Mouse (Mus musculus) splenic B cell, adult 2 months (primary cell): ENCODE measurements around the gene Btbd35f10.
"Not testable (repeated sequence)": the region's sequence is repeated elsewhere in the genome, so short reads cannot be mapped to it uniquely, and the experiment has no call there.

ENCODE experiments used
- DNase-seq: peaks from one replicate; pipeline ENCODE4 v3.0.0-alpha.2; 2011; ENCODE audit warnings: low read depth, low spot score
- H3K27me3 ChIP-seq: 2 replicates; pipeline ENCODE4 v1.6.1; 2012; ENCODE audit warnings: mild to moderate bottlenecking, low read length, moderate library complexity, mixed read lengths; ENCODE audit not compliant: control insufficient read depth, poor library complexity, insufficient read depth, severe bottlenecking
- H3K36me3 ChIP-seq: 2 replicates; pipeline ENCODE4 v1.6.1; 2012; ENCODE audit warnings: mild to moderate bottlenecking, low read length, moderate library complexity, mixed read lengths; ENCODE audit not compliant: control insufficient read depth, poor library complexity, insufficient read depth, severe bottlenecking

Gene Btbd35f10

GRCm38 (mm10) chrX:3752785-3753184 lies at the start of gene Btbd35f10:
Gene Btbd35f10 (minus strand): TSS chrX:3752885.
- H3K36me3 ChIP-seq, H3K27me3 ChIP-seq, DNase-seq: not testable (repeated sequence)
